Mouse (Mus musculus) embryonic stem cell, embryonic (primary cell): Measurements from ENCODE around the gene Klk1b22.
"Not testable (repeated sequence)": the region's sequence is repeated elsewhere in the genome, so short reads cannot be mapped to it uniquely, and the experiment has no call there.

Experiments
- CTCF ChIA-PET, 4 experiments: fragments of 300-600 bp in 2 of 4; fragments of 350-600 bp in 2 of 4; sonication (Branson Sonifier 250); formaldehyde crosslinking; loops; one replicate each; lab custom pipeline; 2022; ENCODE audit warnings: inconsistent platforms in 2 of 4; lab: Charles Lee
- POLR2A ChIA-PET, 4 experiments: fragments of 300-600 bp in 2 of 4; fragments of 350-600 bp in 2 of 4; sonication (Branson Sonifier 250); formaldehyde crosslinking; loops; one replicate each; lab custom pipeline; 2022; ENCODE audit warnings: antibody characterized with exemption in 4 of 4, inconsistent platforms in 1 of 4; lab: Charles Lee

The Klk1b22 gene

GRCm38 (mm10) chr7:44112373-44112772 lies at the start of gene Klk1b22:
Klk1b22 (plus strand) TSS chr7:44112673.
- POLR2A ChIA-PET, result interaction anchor here in 1 of 4 experiments (1.0 to 1.3 kb wide), 3 partner anchors 134 to 150 kb away, joined by 3 to 5 read pairs (median 4); partner anchors contain the start of genes 1700028J19Rik and 2410002F23Rik
- CTCF ChIA-PET, result interaction anchor here in 1 of 4 experiments (0.5 kb wide), 1 partner anchor 356 kb away, joined by 3 read pairs; no protein-coding TSS in a partner anchor

GRCm38 (mm10) chr7:44072117-44072516 lies 40.4 kb upstream of the Klk1b22 start:
- ChIA-PET POLR2A (no interaction called here), CTCF (no interaction called here)

- ChIA-PET POLR2A (no interaction called here), CTCF (no interaction called here)
These were observed 34.8 kb upstream of the Klk1b22 start for GRCm38 (mm10) chr7:44077703-44078102.

- ChIA-PET POLR2A (no interaction called here), CTCF (no interaction called here)
These were observed 16.4 kb upstream of the Klk1b22 start for GRCm38 (mm10) chr7:44096111-44096510.

GRCm38 (mm10) chr7:44102028-44102427 lies 10.4 kb upstream of the Klk1b22 start, which contains the start of gene Klk1b21:
Klk1b21 (plus strand) TSS chr7:44102328.
- POLR2A ChIA-PET, result interaction anchor here in 1 of 4 experiments (0.5 to 1.2 kb wide), 2 partner anchors 145 to 234 kb away, joined by 3 read pairs; partner anchors contain the start of genes 1700028J19Rik and 2410002F23Rik
- CTCF ChIA-PET, result not testable (repeated sequence)

- POLR2A ChIA-PET, result interaction anchor here in 1 of 4 experiments (0.7 kb wide), 1 partner anchor 122 kb away, joined by 8 read pairs; no protein-coding TSS in a partner anchor
- CTCF ChIA-PET, result no interaction called here
These were observed 11.0 kb downstream of the Klk1b22 start for GRCm38 (mm10) chr7:44123445-44123844.

- POLR2A ChIA-PET, result no interaction called here
- CTCF ChIA-PET, result no interaction called here
These were observed 24.0 kb downstream of the Klk1b22 start, which contains the start of gene Klk1b16 for GRCm38 (mm10) chr7:44136467-44136866. Klk1b16 (plus strand) TSS chr7:44136767.
